ENCODE assay signal across 11 mouse cellular contexts in genomic region chr9:91353551-91354433, GRCm38 (mm10). TPM values are rescaled to one million over a fixed set of nuclear protein-coding genes. Genes with fewer than 3 reads are reported as not detected.
DNase-seq lines count a peak whose midpoint lies in the region; ATAC-seq lines count a peak whose summit lies in the region.
"Had no signal": no experiment of that assay in that cellular context is flagged by ENCODE, and none has a peak within 500 bp of the region (broad histone marks: within the 10 kb centered on the region; RNA-seq: fewer than 3 reads in every experiment).

No protein-coding gene starts in this region.

- H3K4me1 ChIP-seq in hindbrain, embryonic 11.5 days (replicated peaks; ENCODE audit: control insufficient read depth, insufficient read depth, low read length): peaks cover 2% of the 10 kb centered on the region; the same call in 1 of the 2 replicates

- 3% methylated on average over 37 of the region's 37 CpGs for WGBS in hindbrain, embryonic 11.5 days

- no peaks in the 10 kb centered on the region for H3K36me3 ChIP-seq in hindbrain, embryonic 11.5 days (ENCODE audit: control insufficient read depth, insufficient read depth, low read length)

- no peak for ATAC-seq in cerebellum, adult (ENCODE audit: insufficient number of reproducible peaks, low FRiP score, low TSS enrichment)
- ATAC-seq in hindbrain, embryonic 11.5 days (ENCODE audit: low FRiP score): 0 out of 2 replicates have a peak, but pooled peaks have one; percentile 17
- ATAC-seq in erythroblast, adult 5-6 weeks (replicated peaks; ENCODE audit: low FRiP score, poor library complexity, severe bottlenecking): no peak

- H3K27ac ChIP-seq in hindbrain, embryonic 11.5 days (ENCODE audit: low read depth, low read length): peak overlapping the region; percentile 78

- DNase-seq in cerebellum, adult 11 months: peak; percentile 55
- peak; percentile 44 for DNase-seq in embryo, embryonic 10 days (ENCODE audit: low spot score)
- DNase-seq in hindbrain, embryonic 11.5 days (ENCODE audit: low spot score): peak; percentile 68
- peak; percentile 66 for DNase-seq in neural tube, embryonic 10.5 days (ENCODE audit: extremely low spot score, low spot score)
- no peak for DNase-seq in gastrocnemius, adult 8-10 months (ENCODE audit: low spot score in 2 of 2)
- DNase-seq in thymus, postnatal 36 days: no peak
- DNase-seq: heart, postnatal 4 days; lung, adult 2 months had no signal

- peak overlapping the region; percentile 34 for H3K4me2 ChIP-seq in hindbrain, embryonic 11.5 days (replicated peaks; ENCODE audit: low read depth, low read length)

- no peaks in the 10 kb centered on the region for H3K9me3 ChIP-seq in hindbrain, embryonic 11.5 days (ENCODE audit: control insufficient read depth, low read length)

- H3K27me3 ChIP-seq in hindbrain, embryonic 11.5 days (ENCODE audit: control insufficient read depth, insufficient read depth, low read length): peaks cover 55% of the 10 kb centered on the region

- peak overlapping the region; percentile 25; the same call in 1 of the 2 replicates for H3K4me3 ChIP-seq in hindbrain, embryonic 11.5 days (ENCODE audit: low read depth, low read length)

- peak overlapping the region; percentile 48 for H3K9ac ChIP-seq in hindbrain, embryonic 11.5 days (ENCODE audit: low read depth, low read length)

RNA-seq across cellular contexts. Expression of gene Zic4, which starts 8.4 kb away (rescaled TPM):
- polyA plus RNA-seq in hindbrain, embryonic 11.5 days (2014; fragmentation: Nextera tagmentation; extraction: Ambion mirVana): 32.8 and 36.5 TPM in 2 replicates
- not detected in 2 replicates for total RNA-seq in erythroblast, adult 5-6 weeks (2015; ENCODE audit: low replicate concordance)
- total RNA-seq in erythroblast, adult 5-6 weeks (2017; ENCODE audit: low replicate concordance): 0.28 TPM in 1 of 2 replicates, not detected in the other
- under 1 TPM in 1 of 4 experiments, not detected in 3; 0.18 TPM for total RNA-seq in gastrocnemius, adult 8-10 months (2022)
- total RNA-seq: heart, postnatal 4 days had no signal
- polyA plus RNA-seq: lung, adult 2 months; stomach, embryonic 14.5 days had no signal

RNA-seq across cellular contexts. Expression of gene Zic1, which starts 11.8 kb away (rescaled TPM):
- polyA plus RNA-seq in hindbrain, embryonic 11.5 days (2014; fragmentation: Nextera tagmentation; extraction: Ambion mirVana): 18.2 and 23.8 TPM in 2 replicates
- not detected in 2 replicates for total RNA-seq in erythroblast, adult 5-6 weeks (2015; ENCODE audit: low replicate concordance)
- not detected in 2 replicates for total RNA-seq in erythroblast, adult 5-6 weeks (2017; ENCODE audit: low replicate concordance)
- total RNA-seq in gastrocnemius, adult 8-10 months (2022): 1 to 10 TPM in 3 of 4 experiments, under 1 TPM in 1; 0.65 to 2.2 (median 1.4) TPM
- total RNA-seq: heart, postnatal 4 days had no signal
- polyA plus RNA-seq: stomach, embryonic 14.5 days had no signal

Comparison
In these comparisons a context has a peak if more than half of its experiments do, and no peak if none do; other contexts are left out.
1. DNase-seq: peak in cerebellum, adult 11 months (single experiment), embryo, embryonic 10 days (single experiment), hindbrain, embryonic 11.5 days (single experiment) and neural tube, embryonic 10.5 days (single experiment); none in gastrocnemius, adult 8-10 months (0 of 2) and thymus, postnatal 36 days (0 of 2).